Mouse (Mus musculus) ovary, postnatal 36 days (tissue): Measurements from ENCODE around the gene Mdh1b.

ENCODE experiments used
- DNase-seq: peaks from one replicate; pipeline ENCODE4 v3.0.0; 2022; ENCODE audit warnings: low spot score, mixed read lengths

The Mdh1b gene

DNA sequence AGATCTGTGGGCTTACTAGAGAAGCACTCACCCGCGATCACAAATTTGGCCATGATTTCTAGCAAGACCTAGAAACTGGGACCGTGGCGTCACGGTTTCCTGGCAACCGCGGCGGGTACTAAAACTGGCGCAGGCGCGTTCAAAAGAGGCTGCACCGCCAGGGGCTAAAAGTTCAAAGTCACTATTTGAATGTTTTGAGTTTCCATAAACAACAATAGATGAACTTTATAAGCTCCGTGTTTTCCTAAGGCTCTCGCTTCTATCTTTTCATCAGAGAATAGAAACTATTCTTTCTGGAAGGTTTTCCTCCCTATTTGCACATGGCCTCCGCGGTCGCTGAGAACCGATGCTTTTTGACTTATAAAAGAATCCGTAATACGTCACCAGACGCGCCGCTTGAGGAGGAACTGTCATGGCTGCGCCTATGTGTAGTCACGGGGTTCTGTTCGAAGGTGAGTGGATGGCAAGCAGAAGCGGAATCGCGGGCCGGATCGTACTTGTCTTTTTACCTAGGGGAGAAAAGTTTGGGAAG is at the start of gene Mdh1b, which contains the start of gene Fastkd2:
Gene Mdh1b (minus strand): TSS at position 79 of the 532 bp plus-strand sequence.
Gene Fastkd2 (plus strand): TSS at position 375 of the 532 bp plus-strand sequence.
- peak; percentile 80 for DNase-seq

DNA sequence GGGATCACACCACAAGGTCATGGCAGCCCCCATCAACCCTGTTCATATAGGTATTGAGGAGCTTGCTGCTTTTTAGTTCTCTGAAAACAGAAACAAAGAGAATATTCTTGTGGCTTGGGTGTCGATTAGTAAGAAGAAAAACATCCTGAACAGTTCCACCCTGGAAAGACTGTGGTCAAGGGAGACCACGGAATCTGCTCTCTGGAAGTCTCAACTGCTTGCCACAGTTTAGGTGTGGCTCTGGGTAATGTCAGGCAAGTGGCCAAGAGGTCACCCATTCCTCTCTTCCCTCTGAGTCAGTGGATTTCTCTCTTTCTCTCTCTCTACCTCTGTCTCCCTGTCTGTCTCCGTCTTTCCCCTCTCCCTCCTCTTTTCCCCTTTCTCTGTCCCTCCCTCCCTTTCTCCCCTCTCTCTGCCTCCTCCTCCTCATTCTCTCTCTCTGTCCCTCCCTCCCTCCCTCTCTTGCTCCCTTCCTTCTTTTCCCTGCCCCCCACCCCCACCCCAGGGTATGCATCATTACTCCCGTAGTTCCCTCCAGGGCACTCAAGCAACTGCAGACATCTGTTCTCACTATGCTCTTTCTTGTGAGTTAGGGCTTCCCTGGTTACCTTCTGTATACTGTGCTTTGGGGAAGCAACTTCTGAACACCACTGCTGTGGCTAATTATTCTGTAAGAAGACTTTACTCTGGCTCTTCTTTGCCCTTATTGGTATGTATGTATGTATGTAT is 46.9 kb upstream of the Mdh1b start:
- no peak for DNase-seq

DNA sequence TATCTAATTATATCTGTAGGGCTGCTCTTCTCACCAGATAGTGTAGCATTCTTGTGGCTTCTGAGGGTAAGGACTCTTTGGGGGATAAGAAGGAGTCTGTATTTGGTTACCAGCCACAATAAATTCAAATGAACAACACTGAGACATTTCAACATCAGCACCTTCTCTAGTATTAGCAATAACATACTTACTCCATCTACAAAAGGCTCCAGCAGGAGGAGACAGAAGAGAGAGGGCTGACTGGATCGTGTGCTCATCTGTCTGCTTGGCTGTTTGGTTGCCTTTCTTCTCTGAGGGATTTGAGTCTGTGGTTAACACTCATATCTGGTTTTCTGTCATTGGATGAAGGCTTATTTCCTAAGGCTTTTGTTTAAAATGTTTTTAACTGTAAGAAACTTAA is 46.3 kb upstream of the Mdh1b start:
- DNase-seq = no peak

DNA sequence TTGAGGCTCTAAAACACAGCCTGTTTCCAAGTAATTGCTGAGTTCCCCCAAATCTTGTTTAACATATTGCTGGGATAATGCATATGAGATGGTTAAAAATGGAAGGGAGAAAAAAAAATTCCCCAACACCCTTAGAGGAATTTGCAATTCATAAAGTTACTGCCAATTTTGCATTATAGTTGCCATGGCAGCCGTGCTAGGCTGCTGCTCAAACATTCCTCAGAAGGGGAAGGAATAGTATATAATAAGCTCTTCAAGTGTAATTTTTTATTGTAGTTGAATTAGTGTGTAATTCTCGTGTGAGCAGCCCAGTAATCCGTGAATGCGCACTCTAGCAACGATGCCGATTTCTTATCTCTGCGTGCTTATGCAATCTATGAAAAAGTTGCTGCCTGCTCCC is 40.2 kb upstream of the Mdh1b start:
- DNase-seq = no peak

DNA sequence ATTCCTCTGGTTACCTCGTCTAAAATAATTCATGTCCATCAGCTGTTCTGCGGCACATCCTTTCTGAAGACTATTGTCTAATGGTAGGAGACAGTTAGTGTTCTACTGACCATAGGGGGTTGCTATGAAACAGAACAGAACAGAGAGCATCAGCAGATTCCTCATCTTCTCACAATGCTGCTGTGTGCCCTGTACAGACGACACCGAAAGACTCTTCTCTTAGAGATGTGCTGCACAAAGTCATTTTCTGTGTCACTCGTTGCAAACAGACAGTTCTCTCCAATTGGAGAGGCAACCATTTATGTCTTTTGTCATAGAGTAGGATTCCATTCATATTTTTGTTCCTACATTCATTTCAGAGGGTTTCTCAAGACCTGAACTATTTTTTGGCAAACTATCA is 39.0 kb upstream of the Mdh1b start, which contains the start of gene 4933402D24Rik:
Gene 4933402D24Rik (minus strand): TSS at position 101 of the 400 bp plus-strand sequence.
- no peak for DNase-seq

DNA sequence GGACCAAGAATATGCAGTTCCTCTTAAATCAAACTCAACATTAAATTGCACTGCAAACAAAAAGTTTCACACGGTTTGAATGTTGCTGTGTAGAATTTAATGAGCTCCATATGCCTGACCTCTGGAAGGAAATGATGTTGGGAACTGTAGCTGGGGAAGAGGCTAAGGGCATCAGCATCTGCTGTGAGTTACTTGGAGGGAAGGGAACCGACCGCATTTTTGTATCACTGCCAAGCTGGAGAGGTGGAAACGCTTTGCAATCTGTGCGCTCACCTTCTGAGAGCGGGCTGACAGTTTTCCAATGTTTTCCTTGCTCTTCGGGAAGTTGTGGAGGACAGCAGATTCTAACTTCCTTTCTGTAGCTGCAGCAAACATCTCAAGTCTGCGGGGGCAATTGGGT is 38.0 kb upstream of the Mdh1b start:
- DNase-seq = no peak

DNA sequence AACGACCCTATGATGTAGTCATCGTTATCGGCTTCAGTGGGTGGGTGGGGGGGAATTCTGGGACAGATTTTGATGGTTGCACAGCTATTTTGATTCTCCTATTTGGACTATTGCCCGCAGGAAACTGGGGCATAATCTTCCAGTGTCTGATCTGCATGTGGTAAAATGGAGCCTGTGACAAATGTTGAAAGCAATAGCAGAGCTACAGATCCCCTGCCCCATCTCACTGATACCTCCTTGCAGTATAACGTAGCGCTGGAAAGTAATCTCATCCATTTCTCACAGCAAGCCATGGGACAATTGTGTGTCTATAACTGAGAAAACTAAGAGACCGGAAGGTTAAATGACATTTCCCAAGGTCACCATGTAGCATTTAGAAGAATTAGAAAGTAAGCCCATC is 34.3 kb upstream of the Mdh1b start:
- no peak for DNase-seq

DNA sequence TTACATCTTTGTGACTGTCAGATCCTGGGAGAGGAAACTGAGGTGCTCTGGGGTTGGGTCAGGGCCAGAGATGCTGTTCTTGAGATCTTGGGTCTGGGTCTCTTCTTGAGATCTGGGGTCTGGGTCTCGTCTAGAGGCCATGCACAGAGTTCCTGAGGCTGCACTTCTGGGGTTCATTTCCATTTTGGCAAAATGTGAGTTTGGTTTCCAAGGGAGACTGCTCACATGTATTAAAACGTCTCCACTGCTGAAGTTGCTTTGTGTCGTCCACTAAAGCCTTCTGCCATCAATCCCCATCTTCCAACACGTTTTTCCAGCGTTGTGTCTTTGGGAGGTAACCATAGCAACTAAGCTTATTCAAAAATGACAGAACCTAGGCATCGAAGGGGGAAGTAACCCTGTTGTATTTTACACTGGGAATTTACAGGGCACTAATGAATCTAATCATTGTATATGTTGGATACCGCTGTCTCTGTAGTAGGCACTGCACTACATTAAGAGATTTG is 33.8 kb upstream of the Mdh1b start:
- DNase-seq = no peak

DNA sequence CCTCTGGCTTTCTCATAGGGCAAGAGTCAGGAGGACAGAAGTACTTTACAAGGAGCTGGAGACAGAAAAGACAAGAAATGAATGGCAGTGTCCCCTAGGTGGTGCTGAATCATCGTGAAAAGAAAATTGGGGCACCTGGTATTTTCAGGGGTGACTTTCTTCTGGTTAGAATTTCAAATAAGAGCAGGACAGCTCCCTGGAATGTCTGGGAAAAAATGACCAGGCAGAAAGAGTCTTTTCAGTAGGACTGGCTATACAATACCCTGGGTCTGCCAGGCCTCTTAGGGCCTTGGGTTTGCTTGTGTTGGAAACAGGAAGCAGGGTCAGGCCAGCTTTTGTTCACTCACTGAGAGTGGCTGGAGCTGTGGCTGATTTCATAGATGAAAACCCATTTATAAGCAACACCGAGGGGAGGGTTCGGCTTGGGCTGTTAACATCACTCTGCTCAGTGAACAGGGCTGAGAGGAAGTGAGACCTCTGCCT is 33.1 kb upstream of the Mdh1b start:
- no peak for DNase-seq

DNA sequence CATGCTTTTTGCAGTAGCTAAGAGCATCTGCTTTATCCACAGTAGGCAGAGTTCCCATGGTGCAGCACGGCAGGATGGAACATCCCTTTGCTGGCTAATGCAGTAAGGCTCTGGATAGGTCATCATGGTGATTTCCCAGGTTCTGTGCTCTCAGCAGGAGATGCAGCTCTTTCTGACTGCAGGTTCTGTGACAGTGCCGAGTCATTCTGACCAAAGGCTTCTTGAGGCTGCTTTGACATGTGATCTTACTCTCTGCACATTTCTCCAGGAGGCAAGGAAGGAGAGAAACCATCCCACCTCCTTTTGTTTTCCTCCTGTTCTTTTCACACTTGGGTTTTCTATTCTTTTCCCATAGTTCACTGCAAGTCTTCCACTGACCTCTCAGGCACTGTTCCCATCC is 25.9 kb upstream of the Mdh1b start:
- no peak for DNase-seq

DNA sequence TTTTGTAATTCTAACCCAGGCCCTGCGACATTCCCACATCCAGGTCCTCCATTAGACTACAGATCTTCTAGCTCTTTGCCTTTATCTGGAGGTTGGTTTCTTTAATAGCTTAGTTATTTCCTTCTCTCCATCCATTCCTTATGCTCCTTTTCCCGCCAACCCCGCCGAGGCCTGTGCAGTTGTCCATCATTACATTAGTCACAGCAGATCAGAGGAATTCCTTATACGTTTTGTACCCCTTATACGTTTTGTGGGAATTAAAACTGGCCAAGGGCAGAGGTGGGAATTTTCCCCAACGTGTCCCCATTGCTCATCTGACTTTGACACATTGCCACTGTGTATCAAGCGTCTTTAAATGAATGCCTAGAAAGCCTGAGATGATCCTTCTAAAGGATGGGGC is 322 bp downstream of the Mdh1b start:
- no peak for DNase-seq

DNA sequence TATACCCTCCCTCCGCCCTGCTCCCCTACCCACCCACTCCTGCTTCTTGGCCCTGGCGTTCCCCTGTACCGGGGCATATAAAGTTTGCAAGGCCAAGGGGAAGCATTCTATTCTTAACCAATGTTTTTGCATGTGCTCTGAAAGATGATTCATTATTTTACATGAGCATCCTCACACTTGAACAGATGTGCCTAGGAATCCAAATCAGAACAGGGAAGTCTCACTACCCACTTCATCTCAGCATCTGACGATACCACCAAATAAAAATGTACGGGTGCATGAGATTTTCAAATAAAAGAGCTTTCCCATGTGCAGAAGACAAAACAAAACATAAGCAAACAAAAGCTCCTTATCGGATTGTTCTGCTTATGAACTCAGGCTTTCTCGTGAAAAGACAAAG is 10.0 kb downstream of the Mdh1b start:
- no peak for DNase-seq

DNA sequence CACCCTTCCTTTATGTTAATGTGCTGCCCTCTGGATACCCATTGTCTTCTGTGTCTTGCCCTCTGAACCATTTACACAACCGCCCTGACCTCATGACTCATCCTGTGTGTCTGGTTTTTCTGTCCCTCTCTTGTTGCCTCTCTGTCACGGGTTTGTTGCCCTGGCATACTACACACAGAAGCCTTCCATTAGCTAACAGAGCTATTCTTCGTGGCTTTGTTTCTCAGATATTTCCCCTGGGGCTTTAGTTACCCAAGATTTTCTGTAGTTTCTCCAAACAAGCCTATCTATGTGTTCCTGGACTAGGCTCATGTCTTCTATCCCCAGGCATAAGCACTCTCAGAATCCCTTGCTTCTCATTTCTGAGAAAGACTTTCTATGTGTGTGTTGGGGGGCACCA is 21.2 kb downstream of the Mdh1b start:
- DNase-seq = no peak

DNA sequence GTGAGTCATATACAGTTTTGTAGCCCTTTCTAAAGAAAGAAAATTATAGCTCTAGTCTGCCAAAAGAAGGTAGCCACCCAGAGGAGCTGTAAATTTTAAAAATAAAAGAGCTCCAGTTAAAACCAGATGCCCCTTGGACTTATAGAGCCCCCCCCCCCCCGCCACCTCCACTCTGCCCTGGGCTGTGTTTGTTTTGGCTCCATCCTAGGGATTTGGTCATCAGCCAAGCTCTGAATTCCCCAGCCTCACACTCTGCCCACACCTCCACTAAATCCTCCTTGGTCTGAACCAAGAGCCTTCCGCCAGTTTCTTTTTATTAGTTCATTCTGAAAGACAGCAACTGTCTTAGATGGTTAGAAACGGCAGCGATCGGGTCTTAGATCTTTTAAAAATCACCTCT is 24.4 kb downstream of the Mdh1b start:
- no peak for DNase-seq

DNA sequence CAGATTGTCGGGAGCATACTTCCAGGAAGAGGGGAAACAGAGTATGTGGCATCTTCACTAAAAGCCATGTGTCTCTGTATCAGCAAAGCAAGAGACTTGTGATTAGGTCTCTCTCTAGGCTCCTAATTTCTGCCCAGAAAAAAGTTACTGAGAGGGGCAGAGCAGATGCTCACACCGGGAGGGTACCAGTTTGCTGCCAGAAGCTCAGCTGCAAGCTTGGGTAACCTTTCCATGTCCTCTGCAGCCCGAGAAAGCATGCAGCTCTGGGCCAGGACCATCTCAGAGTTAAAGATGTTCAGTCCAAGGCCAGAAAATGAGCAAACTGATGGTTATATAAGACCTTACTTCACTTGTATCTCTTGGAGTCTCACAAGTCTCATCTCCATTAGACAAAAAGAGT is 33.3 kb downstream of the Mdh1b start:
- no peak for DNase-seq

DNA sequence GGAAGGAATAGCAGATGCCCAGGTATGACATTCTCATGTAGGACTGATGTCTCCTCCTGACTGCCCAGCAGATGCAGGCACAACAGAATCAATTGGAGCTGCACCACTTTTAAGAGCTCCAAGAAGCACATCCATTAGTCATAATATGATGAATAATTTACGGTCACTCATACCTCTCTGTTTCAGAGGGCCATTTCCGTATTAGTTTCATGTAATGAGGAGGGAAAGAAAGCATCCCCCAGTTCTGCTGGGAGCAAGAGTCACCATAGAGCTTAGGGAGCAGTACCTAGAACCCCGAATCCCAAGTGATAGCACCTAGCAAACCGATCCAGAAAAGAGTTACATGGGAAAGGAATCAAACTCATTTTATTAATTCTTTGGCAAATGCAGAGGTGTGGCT is 43.3 kb downstream of the Mdh1b start, which contains the start of gene Dytn:
Gene Dytn (minus strand): TSS at position 101 of the 400 bp plus-strand sequence.
- DNase-seq = no peak

DNA sequence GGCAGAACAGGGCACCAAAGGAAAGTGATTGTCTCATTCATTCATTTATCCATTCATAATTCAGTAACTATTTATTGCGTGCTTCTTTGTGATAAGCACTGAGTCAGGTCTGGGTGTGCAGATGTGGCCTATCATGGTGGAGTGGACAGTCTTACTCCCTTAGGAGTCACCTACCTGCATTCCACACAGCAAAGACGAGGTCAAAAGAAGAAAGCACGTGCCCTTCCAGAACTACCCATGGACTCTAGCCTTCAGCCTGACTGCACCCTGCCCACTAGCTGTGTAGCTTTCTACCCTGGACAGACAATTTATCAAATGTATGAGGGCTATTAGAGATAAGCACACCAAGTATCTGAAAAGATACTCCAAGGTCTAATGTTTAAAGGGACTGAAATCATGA is 54.1 kb downstream of the Mdh1b start:
- no peak for DNase-seq

DNA sequence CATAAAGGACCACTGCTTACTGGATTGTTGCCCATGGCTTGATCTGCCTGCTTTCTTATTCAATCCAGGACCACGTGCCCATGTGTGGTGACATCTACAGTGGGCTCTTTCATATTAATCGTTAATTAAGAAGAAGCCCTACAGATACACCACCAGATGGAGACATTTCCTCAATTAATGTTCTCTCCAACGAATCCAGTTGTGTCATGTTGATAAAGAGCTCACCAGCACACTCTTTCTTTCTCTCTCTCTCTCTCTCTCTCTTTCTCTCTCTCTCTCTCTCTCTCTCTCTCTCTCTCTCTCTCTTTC is 61.3 kb downstream of the Mdh1b start:
- DNase-seq = no peak

DNA sequence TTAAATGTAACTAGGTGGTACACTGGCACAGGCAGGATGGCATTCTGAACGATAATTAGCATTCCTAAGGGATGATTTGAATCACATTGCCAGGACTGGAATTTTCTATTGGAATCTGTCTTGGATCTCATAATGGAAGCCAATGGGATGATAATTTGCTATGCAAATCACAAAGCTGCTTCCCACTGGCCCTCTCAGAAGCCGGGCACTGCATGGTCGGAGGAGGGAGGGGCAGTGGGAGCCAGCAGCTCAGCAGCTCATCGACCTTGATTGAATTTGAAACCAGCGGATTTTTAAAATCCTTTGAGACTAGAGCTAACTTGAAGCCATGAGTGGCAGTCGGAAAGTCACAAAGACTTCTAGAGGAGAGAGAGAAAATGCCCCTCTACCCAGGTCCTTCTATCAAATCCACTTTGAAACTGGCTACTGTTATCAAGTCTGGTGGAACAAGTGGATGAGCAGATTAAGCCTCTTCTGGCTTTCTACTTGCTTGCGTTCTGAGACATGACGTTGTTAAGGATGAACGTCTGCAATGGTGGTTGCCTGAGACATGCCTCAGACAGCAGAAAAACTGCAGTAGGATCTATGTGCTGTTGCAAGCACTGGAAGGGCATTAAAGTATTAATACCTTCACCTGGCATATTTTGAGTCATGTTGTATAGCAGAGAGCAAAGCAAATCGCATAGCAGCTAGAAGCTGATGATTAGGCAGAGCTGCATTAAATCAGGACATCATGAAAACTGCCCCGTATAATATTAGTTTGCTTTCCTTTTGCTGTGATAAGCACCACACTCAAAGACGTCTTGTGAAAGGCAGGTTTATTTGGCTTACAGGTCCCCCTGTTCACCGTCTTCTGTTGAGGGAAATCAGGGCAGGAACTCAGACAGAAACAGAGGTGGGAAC is 61.9 kb downstream of the Mdh1b start:
- DNase-seq = no peak

DNA sequence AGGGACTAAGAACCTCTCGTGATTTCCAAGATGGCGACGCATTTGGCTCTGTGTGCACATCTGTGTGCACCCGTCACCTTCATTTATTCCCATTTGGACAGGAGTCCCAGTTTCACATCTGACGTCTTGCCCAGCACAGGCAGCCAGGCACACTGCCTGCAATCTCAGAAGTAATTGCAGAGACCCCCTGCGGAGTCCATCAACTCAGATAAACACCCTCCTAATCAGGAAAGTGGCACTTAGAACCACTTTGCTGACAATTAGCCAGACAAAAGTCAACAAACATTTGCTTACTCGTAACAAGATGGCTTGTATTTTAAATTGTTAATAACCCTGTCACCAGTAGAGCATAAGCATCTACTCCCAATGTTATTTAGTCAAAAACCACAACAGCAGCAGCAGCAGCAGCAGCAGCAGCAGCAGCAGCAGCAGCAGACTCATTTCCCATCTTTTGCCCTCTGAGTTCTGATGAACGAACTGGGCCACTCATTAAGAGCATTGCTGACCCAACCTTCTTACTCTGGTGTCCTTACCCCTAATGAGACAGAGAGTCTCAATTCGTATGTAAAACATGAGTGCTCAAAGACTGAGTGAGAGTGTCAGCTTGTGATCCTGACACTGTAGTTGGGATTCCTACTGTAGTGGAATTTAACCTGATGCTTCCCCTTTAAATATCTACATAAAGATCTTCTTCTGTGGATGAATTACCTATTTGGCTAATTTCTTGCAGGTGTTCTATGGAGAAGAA is 62.7 kb downstream of the Mdh1b start:
- DNase-seq = no peak

DNA sequence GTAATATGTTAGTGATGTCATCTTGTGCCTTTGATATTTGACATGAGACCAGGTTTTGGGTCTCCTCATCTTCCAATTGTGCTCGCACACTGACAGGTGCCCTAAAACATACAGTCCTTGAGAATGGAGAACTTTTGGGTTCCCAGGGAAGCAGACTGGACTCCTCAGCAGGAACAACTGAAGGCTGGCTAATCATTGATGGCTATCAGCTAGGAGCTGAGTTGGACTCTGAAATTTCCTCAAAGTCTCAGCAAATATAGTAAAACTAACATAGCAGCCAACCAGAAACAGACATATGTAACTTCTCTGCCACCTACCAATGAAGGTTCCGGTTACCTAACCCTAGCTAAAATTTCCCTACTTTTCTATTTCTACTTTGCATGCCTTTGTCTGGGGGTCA is 64.0 kb downstream of the Mdh1b start:
- no peak for DNase-seq

DNA sequence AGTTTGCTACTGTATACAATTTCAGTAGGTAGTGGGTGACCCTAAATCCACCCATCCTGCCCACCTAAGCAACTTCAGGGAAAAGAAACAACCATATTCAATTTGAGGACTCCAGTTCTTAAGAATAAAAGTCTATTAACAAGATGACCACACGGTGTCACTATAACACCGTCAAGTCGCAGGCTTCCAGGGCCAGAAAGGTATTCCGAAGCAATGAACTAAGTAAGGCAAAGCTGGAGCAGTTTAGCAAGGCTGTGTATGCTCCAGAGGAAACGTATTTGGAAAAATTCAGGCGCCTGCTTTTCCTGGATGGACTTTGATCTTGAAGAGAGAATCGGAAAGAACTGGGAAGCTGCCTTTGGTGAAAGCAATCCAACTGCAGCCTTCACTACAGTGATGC is 70.5 kb downstream of the Mdh1b start:
- no peak for DNase-seq
